Mouse (Mus musculus): Measurements from ENCODE around the gene Ripor3. TPM values are rescaled to one million over a fixed set of nuclear protein-coding genes. Genes with fewer than 3 reads are reported as not detected.

Gene Ripor3
- total RNA-seq, 1 experiment from 2014 or later: not detected

DNA sequence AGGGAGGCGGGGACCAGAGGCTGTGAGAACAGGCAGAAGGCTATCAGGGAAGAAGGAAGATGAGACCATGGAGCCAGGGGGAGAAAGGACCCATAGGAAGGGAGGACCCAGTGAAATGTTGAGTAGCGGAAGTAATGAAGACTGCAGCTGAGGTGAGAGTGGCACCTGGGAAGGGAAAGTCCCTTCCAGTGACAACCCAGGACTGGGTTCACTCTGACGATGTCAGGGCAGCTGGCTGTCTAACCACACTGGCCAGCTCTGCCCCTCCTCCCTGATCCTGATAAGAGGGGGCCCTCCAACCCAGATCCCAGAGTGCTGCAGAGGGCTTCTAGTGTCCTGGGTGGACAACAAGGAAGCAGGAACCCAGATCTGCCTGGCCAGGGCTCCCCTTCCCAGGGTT lies 12.9 kb downstream of the Ripor3 start:
- peak; percentile 42; the same call in 1 of the 2 replicates for ATAC-seq (replicated peaks; ENCODE audit: insufficient number of reproducible peaks, low FRiP score, low TSS enrichment, poor library complexity, severe bottlenecking)

DNA sequence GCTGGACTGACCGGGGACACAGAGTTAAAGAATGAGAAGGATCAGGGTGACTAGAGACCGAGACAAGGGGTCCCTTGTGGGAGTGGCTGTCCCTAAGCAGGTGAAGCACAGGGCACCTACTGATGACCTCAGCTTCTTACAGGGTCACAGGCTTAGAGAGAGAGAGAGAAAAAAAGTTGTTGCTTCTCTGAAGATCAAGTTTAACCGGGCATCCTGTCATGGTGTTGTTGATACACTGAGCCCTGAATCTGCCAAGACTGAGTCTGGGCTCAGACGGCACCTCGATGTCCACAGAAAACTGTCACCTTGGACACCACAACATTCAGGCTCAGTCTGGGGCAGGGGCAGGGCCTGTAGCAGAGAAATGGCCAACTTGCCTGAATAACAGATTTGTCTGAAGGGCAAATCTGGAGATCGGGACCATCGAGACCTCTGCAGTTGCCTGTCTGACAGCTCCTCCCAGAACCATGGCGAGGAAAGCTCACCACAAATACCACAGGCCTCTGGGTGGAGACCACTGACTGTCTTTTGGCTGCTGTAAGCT lies 13.7 kb downstream of the Ripor3 start:
- ATAC-seq (replicated peaks; ENCODE audit: insufficient number of reproducible peaks, low FRiP score, low TSS enrichment, poor library complexity, severe bottlenecking): 0 out of 2 replicates have a peak, but pooled peaks have one; percentile 4

DNA sequence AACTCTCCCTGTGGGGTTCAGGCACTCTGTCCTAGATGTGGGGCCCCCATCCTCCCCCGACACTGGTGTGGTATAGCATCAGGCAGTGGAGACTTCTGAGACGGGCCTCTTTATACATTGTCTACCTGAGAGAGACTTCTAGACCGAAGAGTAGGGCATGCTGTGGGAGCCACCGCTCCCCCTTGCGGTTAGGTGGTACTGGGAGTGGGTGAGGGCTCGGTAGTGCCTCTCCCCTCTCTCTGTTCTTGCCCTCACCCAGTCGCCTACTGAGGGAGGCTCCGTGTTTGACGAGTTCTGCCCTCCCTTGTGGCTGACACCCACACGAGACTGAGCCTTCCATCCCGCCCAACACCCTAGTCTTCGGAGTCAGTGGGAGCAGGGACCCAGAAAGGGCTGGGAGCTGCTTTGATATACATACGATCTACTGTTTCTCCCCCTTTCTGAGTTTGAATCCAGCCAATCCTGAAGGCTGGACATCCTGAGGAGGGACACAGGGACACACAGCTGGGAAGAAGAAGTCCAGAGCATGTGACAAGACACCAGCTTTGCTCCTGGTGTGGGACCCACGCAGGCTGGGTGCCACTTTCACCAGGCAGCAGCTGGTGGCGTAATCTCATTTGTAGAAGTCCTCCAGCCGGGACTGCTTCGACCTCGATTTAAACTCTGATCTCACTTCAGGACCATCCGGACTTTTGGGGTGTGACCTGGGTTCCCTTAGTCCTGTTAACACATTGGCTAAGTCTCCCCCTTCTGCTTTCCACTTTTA lies 14.4 kb downstream of the Ripor3 start:
- peak; percentile 24; the same call in 1 of the 2 replicates for ATAC-seq (replicated peaks; ENCODE audit: insufficient number of reproducible peaks, low FRiP score, low TSS enrichment, poor library complexity, severe bottlenecking)

DNA sequence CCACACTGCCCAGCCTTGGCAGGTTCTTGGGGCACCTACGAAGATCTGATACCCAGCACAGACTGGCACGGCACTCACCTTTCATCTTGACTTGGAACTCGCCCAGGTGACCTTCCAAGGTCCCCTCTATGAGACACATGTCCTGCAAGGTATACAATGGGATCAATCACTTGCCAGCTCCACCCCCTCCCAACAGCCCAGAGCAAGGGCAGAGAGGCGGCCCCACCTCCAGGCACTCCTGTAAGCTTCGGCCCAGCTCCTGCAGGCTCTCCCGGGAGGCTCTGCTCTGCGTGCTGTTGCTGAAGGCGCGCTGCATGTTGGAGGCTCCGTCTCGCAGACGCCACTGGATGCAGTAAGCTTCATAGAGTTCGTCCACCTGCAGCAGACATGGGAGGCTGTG lies 17.2 kb downstream of the Ripor3 start:
- ATAC-seq (replicated peaks; ENCODE audit: insufficient number of reproducible peaks, low FRiP score, low TSS enrichment, poor library complexity, severe bottlenecking): no peak

DNA sequence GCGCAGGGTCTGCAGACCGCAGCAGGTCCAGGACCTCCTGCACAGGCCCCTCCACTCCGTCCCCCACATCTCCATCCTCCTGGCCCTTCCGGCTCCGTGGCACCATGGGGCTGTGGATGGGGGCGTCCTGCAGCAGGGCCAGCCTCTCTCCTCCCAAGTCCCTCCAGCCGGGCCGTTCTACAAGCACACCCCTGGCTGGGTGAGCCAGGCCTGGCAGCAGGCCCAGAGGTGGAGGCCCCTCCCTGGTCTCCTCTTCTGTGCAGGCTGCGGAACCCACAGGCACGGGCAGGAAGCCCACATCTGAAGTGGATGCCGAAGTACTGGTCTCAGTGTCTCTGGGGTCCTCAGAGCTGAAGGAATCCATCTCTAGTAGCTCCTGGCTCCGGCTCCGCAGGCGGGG lies 21.1 kb downstream of the Ripor3 start:
- ATAC-seq (replicated peaks; ENCODE audit: insufficient number of reproducible peaks, low FRiP score, low TSS enrichment, poor library complexity, severe bottlenecking): no peak

DNA sequence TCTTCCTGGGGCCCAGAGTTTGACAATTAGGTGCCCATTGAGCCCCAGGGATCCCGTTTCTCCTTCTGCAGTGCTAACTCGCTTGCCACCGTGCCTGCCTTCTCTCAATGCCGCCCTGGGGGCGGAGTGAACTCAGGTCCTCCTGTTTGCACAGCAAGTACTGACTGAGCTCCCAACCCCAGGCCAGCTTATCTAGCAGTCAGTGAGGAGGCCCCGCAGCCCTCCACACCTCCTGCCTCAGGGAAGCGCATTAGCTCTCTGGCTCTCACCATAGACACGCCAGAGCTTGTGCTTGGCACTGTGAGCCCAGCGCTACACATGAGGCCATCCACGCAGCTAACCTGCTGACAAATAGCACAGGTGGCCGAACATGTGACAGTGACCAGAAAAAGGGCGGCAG lies 22.8 kb downstream of the Ripor3 start:
- no peak for ATAC-seq (replicated peaks; ENCODE audit: insufficient number of reproducible peaks, low FRiP score, low TSS enrichment, poor library complexity, severe bottlenecking)

DNA sequence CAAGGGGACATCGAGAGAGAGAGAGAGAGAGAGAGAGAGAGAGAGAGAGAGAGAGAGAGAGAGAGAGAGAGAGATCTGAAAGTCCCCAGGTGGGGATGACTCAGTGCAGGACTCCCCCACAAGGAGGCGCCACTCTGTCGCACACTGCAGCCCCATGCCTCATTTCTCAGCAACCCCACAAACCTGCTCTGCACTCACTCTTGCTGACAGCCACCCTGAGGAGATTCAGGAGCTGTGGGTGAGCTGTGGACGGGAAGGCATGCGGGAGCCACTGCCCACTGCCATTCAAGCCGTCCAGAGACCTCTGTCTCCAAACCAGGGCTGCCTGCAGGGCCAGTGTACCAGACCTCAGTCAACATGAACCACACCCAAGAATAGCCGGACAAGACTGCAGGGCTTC lies 23.7 kb downstream of the Ripor3 start:
- no peak for ATAC-seq (replicated peaks; ENCODE audit: insufficient number of reproducible peaks, low FRiP score, low TSS enrichment, poor library complexity, severe bottlenecking)

DNA sequence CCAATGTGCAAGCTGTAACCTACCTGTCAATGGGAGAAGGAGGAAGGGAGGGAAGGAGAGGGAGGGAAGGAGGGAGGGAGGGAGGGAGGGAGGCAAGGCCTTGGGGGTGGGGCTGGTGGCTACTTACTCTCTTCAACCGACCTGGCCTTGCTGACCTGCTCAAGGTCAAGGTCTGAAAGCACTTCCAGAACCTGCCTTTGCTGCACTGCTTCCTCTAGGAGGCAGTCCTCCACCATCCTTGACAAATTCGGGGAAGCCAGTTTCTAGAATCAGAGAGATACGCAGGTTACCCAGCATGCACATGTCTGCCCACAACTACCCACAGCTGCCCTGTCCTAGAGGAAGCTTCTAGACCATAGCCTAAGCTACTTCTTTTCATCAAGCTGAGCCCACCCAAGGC lies 25.5 kb downstream of the Ripor3 start:
- no peak for ATAC-seq (replicated peaks; ENCODE audit: insufficient number of reproducible peaks, low FRiP score, low TSS enrichment, poor library complexity, severe bottlenecking)

DNA sequence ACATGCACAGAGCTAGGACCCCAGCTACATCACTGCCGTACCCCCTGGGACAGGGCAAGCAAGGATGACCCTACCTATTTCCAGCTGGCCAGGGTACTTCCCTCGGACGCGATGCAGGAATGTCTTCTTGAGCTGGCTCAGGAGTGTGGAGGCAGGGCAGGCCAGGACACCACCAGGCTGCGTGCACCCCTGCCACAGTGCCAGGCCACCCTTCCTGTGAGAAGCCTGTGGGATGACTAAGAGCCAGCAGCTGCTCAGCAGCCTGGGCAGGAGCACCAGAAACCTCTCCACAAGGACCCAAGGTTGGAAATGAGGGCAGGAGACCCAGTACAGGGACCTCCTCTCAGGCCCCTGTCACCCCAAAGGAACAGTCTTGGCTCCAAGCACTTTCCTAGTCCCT lies 26.0 kb downstream of the Ripor3 start:
- ATAC-seq (replicated peaks; ENCODE audit: insufficient number of reproducible peaks, low FRiP score, low TSS enrichment, poor library complexity, severe bottlenecking): no peak

DNA sequence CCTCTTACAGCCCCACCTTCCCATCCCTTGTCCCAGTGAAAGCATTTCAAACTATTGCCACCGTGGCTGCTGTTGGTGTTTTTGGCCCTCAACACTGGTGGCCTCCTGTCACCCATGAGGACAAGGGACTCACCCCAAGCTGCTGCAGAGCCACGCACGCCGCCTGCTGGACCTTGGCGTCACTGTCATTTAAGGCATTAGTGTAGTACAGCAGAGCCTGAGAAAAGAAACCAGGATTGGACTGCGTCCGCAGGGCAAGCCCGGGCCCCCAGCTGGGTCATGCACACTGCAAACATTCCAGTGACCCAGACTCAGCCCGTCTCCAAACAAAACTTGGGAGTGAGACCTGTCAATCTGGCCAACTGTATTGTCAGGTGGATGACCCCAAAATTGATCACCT lies 27.8 kb downstream of the Ripor3 start:
- ATAC-seq (replicated peaks; ENCODE audit: insufficient number of reproducible peaks, low FRiP score, low TSS enrichment, poor library complexity, severe bottlenecking): no peak

DNA sequence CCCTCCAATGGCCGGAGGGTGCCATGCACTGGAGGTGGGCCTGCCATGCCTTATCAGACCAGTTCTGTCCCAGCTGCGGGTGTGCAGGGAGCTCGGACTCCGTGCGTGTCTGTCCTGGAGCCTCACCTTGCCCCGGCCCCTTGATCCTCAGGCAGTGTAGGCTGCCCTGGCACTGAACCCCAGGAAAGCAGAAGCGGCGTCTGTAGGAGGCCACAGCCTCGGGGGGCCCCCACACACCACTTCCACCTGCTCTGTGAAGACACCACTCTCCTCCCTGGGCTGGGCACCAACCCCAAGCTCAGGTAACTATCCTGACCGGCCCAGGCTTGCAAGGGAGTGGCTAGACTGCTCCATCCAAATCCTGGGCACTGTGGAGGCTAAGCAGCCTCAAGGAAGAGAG lies 30.0 kb downstream of the Ripor3 start:
- ATAC-seq (replicated peaks; ENCODE audit: insufficient number of reproducible peaks, low FRiP score, low TSS enrichment, poor library complexity, severe bottlenecking): 0 out of 2 replicates have a peak, but pooled peaks have one; percentile 8

DNA sequence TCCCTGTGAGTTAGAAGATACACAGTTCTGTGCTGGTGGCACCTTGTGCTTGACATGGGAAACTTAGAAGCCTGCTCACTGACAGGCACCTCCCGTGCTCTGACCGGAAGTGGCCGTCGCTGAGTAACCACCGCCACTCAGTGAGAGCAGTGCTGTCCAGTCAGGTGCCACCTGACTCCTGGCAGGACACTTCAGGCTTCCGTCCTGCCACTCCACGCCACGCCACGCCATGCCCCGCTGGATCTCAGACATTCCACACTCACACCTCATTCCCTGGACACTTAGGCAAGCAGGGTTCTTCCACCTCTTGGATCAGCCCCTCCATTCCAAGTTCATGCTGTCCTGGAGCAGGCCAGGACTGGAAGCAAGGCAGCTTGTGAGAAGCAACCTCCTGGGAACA lies 32.1 kb downstream of the Ripor3 start:
- ATAC-seq (replicated peaks; ENCODE audit: insufficient number of reproducible peaks, low FRiP score, low TSS enrichment, poor library complexity, severe bottlenecking): no peak

DNA sequence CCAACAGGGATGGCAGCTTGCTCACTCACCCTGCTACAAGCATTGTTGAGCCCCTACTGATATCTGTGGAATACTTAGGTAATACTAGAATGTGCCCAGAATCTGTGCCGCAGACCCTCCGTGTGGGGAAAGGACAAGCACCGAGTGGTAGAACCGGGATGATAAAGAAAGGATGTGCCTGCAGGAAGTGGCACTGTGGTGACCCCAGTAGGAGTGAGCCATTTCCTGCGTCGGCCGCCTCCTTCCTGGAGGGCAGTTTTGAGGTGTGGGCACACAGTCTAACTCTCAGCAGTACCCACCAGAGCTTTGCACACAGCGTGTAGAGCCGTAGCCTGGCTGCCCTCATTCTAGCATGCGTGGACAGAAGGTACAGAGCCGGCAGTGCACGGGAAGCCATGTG lies 34.7 kb downstream of the Ripor3 start:
- no peak for ATAC-seq (replicated peaks; ENCODE audit: insufficient number of reproducible peaks, low FRiP score, low TSS enrichment, poor library complexity, severe bottlenecking)

DNA sequence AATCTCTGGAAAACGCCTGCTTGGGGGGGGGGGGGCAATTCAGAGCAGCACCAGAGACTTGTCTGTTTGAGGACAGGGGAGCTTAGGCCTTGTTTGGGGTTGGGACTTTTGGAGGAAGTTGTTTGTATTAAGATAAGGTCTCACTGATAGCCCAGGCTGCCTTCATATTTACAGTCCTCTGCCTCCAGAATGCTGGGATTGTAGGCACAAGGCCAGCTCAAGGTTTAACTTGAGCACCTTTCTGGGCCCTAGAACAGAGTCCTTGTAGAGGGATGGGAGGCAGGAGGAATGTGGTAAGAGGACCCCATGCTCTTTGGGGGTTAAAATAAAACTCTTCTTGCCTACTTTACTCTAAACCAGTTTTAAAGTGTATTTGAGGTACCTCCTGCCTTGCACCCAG lies 37.6 kb downstream of the Ripor3 start:
- ATAC-seq (replicated peaks; ENCODE audit: insufficient number of reproducible peaks, low FRiP score, low TSS enrichment, poor library complexity, severe bottlenecking): no peak

DNA sequence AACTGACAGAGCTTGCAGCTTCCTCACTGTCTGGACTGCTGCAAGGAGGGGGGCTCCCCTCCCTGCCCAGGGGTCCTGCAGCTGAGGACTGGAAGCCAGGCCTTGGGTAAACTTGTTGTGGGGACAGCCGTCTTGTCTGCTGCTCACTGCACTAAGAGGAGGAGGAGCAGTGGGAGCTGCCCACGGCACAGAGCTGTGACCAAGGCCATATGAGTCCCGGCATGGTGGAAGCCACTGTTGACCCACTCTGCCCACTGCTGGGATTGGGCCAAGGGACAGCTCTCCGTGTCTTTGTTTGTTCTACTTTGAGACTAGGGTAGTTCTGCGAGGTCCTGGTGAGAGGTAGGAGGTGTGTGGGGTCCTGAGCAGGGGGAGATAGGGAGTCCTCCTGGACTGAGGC lies 38.3 kb downstream of the Ripor3 start:
- no peak for ATAC-seq (replicated peaks; ENCODE audit: insufficient number of reproducible peaks, low FRiP score, low TSS enrichment, poor library complexity, severe bottlenecking)

DNA sequence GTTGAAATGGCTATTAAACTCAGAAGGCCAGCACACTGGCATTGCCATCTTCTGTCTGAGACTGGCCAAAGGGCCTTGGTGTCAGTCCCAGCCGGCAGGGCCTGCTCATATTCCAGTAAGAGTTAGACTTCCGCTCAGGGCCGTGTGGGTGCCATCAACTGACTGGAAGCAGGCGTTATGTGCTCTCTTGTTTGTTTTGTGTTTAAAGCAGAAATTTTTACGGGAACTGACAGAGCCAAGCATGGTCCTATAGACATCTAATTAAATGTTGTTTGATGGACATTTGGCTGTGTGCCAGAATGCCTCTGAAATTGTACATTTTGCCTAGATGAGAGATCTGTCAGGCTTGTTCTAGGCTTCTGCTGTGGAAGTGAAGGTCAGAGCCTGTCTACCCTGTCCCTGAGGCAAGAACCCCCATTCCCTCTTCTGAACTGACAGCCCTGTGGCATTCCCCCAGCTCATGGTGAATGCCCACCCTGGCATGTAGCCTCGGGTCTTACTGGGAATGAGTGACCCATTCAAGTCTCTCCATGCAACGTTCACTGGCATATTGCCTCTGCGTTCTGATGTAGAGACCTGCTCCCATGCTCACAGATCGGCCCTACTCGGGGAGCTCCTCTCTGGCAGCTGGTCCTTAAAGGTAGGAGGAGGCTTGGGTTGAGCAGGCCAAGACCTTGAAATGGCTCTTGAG lies 40.4 kb downstream of the Ripor3 start:
- ATAC-seq (replicated peaks; ENCODE audit: insufficient number of reproducible peaks, low FRiP score, low TSS enrichment, poor library complexity, severe bottlenecking): no peak

DNA sequence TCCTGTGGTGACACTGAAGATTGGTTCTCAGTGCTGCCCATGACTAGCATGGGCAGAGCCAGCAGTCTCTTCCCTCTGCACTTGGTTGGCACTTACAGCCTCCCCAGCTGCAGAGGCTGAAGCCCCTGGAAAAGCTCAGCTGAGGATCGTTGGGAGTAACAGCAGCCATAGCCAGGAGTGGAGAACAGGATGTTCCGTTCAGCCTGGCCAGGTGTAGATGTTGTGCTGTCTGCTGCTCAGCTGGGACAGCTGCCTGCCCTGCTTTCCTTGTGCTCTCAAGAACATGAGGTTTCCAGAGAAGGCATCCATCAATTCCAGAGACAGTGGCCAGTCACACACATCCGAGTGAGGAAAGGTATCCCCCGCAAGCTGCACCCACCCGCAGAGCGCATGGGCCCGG lies 41.9 kb downstream of the Ripor3 start:
- no peak for ATAC-seq (replicated peaks; ENCODE audit: insufficient number of reproducible peaks, low FRiP score, low TSS enrichment, poor library complexity, severe bottlenecking)

DNA sequence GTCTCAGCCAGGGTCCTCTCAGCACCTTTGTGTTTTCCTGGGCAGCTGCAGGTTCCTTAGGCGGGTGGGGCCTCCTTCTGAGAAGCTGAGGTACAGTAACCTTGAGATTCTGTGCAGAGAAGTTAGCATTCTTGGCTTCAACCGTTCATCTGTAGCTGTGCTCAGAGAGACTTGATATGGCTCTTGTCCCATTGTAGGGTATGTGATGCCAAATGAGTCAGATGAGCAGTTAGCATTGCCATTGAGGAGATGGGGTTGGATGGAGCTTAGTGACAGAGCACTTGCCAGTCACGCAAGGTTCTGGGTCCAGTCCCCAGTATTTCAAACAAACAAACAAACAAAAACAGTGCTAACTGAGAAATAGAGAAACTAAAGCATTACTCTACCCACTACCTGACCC lies 44.5 kb downstream of the Ripor3 start:
- ATAC-seq (replicated peaks; ENCODE audit: insufficient number of reproducible peaks, low FRiP score, low TSS enrichment, poor library complexity, severe bottlenecking): no peak

DNA sequence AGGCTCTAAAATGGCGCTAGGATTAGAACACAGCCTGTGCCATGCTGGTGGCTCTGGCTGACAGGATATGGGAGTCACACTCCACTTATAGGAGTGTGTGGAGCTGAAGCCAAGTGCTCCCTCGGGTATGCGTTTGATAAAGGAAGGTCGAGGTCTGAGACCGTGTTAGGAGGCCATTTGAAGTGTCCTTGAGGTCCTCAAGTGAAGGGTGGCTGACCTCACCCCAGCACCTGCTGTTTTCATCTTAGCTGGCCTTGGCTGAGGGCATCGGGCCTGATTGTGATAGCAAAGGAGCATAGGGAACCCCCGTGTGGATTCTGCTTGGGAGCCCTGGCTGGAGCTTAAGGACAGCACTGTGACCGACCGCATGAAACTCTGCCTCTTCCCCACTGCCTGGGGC lies 46.1 kb downstream of the Ripor3 start:
- ATAC-seq (replicated peaks; ENCODE audit: insufficient number of reproducible peaks, low FRiP score, low TSS enrichment, poor library complexity, severe bottlenecking): no peak

DNA sequence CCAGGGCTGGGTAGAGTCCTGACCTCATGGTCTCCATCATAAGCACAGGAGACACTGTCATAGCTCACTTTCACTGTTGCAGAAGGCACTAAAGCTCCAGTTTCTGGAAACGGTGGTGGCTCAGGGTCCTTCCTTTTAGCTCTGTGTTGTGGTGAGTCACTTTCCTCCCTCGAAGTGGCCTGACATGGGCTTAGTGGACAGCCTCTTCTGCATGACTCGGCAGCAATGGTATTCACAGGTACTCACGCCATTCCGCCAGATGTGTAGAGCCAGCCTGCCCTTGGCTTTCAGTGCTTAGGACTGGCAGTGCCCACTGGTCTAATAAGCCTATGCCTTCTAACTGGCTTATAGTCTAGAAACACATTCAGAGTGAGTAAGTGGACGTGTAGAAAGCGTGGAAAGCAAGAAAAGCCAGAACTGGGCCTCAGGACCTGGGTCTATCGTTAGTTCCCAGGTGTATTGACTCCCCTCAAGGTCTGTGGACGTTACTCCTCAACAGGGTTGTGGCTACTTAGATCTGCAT lies 46.6 kb downstream of the Ripor3 start:
- ATAC-seq (replicated peaks; ENCODE audit: insufficient number of reproducible peaks, low FRiP score, low TSS enrichment, poor library complexity, severe bottlenecking): no peak
